Mouse (Mus musculus) limb, embryonic 15.5 days (tissue): ENCODE measurements around the gene Clcnkb. TPM values are rescaled to one million over a fixed set of nuclear protein-coding genes. Genes with fewer than 3 reads are reported as not detected.
A peak's percentile ranks its signal among the peaks of the same experiment; 100 is the strongest.

Source experiments
- ATAC-seq: fragments of 200-750 bp; cut with Nextera tagmentation; 2 replicates; pipeline ENCODE4 v1.8.0; 2017; ENCODE audit warnings: low read depth, moderate TSS enrichment; ENCODE audit not compliant: insufficient number of reproducible peaks, low FRiP score, low TSS enrichment
- H3K27ac ChIP-seq: fragments of 300-500 bp; sonication (generic); 2 replicates; pipeline ENCODE4 v1.5.1; 2015; ENCODE audit warnings: moderate library complexity, mild to moderate bottlenecking, inconsistent platforms
- H3K27me3 ChIP-seq: fragments of 300-500 bp; sonication (generic); 2 replicates; pipeline ENCODE4 v1.6.1; 2015; ENCODE audit warnings: inconsistent platforms
- H3K36me3 ChIP-seq: fragments of 300-500 bp; sonication (generic); 2 replicates; pipeline ENCODE4 v1.6.1; 2015; ENCODE audit warnings: inconsistent platforms
- H3K4me1 ChIP-seq: fragments of 300-500 bp; sonication (generic); 2 replicates; pipeline ENCODE4 v1.6.1; 2015; ENCODE audit warnings: inconsistent platforms
- H3K4me2 ChIP-seq: fragments of 300-500 bp; sonication (generic); 2 replicates; pipeline ENCODE4 v1.6.1; 2015; ENCODE audit warnings: mild to moderate bottlenecking, inconsistent platforms
- H3K4me3 ChIP-seq: fragments of 300-500 bp; sonication (generic); 2 replicates; pipeline ENCODE4 v1.5.1; 2015; ENCODE audit warnings: mild to moderate bottlenecking, inconsistent platforms
- H3K9ac ChIP-seq: fragments of 300-500 bp; sonication (generic); 2 replicates; pipeline ENCODE4 v1.6.1; 2015; ENCODE audit warnings: inconsistent platforms
- H3K9me3 ChIP-seq: fragments of 300-500 bp; sonication (generic); 2 replicates; pipeline ENCODE4 v1.6.1; 2016; ENCODE audit warnings: inconsistent platforms
- WGBS: fragments of 180-500 bp; shearing (Covaris S2); methylation state at CpG from one replicate; pipeline ENCODE4 v1.1.7; 2015; 5-methylcytosine and 5-hydroxymethylcytosine counted together
- polyA plus RNA-seq: library from polyadenylated mRNA; unstranded; fragments of >200 nt; fragmentation: Nextera tagmentation; extraction: Ambion mirVana; gene quantifications from 2 replicates; pipeline ENCODE4 v1.2.1, GENCODE M21; 2015

The Clcnkb gene
- polyA plus RNA-seq, 1 experiment from 2014 or later, result not detected

DNA sequence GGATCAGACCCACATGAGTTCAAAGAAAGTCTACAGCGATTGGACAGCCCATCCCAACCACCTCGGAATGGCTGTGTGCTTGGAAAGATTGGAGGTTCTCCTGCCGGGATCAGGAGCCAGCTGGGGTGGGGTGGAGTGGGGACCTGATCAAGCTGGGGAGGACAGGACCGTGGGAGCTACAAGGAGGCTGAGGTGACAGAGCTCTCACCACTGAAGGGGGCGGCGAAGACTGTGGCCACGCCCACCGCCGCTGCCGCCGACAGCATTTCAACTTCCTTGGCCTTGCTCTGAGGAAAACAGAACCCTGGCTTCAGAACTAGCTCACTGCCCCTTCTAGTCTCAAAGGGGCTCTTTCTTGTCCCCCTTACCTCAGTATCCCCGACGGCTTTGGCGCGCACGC is 21.1 kb downstream of the Clcnkb start:
- Histone ChIP-seq H3K9ac (no peak overlapping the region), H3K9me3 (no peaks in the 10 kb centered on the region), H3K36me3 (no peaks in the 10 kb centered on the region), H3K27me3 (no peaks in the 10 kb centered on the region; the same call in 1 of the 2 replicates), H3K4me1 (peaks cover 13% of the 10 kb centered on the region; the same call in 1 of the 2 replicates), H3K27ac (no peak overlapping the region), H3K4me3 (no peak overlapping the region), H3K4me2 (peak overlapping the region; percentile 22; the same call in 1 of the 2 replicates)
- no peak for ATAC-seq
- WGBS, result 15% methylated on average over 16 of the region's 16 CpGs

DNA sequence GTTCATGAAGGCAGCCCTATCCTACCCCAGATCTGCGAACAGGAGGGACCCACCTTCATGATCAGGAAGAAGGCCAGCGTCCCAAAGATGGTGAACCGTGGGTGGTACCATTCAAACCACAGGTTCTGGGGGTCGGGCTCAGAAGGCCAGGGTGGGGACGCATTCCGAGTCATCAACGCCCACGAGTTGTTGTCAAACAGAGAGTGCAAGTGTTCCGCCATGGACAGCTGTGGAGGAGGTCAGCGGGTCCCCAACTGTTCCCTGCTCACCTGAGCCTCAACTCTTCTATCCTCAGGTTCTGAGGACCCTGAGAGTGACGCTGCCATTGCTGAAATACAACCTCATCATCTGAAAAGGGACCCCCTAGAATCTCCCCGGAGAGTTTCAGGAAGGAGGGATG is 24.5 kb downstream of the Clcnkb start:
- Histone ChIP-seq H3K9me3 (no peaks in the 10 kb centered on the region), H3K36me3 (no peaks in the 10 kb centered on the region), H3K27me3 (no peaks in the 10 kb centered on the region; the same call in 1 of the 2 replicates), H3K27ac (no peak overlapping the region), H3K4me2 (no peak overlapping the region), H3K4me3 (no peak overlapping the region), H3K9ac (no peak overlapping the region), H3K4me1 (0 out of 2 replicates have a peak, but pooled peaks cover 4% of the 10 kb centered on the region)
- 75% methylated on average over 12 of the region's 12 CpGs for WGBS
- no peak for ATAC-seq

DNA sequence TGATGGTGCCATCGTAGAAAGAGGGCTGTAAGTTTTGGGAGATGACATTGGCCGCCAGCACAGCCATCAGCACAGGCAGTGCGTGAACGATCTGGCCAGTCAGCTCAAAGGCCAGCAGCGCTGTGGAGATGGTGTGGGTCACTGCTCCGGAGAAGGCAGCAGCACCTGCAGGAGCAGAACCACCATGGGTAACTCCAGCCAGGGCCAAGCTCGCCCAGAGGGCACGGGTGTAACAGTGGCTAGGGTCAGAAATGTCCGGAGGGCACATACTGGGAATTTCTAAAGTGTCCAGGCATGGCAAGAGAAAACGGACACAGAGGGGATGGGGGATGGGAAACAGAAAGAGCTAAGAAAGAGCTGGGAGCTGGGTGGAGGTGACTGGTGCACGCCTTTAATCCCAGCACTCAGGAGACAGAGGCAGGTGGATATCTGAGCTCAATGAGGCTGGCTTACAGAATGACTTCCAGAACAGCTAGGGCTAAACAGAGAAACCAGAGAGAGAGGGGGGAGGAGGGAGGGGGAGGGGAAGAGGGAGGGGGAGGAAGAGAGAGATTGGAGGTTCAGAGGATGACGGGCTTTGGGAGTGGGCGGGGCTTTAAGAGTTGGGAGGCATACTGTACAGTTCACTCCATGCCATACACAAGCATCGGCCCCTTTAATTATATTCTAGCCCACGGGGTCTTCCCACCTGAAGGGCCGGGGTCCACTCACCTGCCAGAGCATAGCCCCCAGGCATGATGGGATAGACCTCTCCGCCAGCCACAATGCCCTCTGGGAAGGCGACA is 26.3 kb downstream of the Clcnkb start:
- Histone ChIP-seq H3K36me3 (no peaks in the 10 kb centered on the region), H3K9me3 (no peaks in the 10 kb centered on the region), H3K4me2 (no peak overlapping the region), H3K27ac (no peak overlapping the region), H3K4me3 (no peak overlapping the region), H3K9ac (no peak overlapping the region), H3K4me1 (peaks cover 4% of the 10 kb centered on the region; the same call in 1 of the 2 replicates), H3K27me3 (peaks cover 3% of the 10 kb centered on the region)
- 64% methylated on average over 18 of the region's 18 CpGs for WGBS
- no peak for ATAC-seq

DNA sequence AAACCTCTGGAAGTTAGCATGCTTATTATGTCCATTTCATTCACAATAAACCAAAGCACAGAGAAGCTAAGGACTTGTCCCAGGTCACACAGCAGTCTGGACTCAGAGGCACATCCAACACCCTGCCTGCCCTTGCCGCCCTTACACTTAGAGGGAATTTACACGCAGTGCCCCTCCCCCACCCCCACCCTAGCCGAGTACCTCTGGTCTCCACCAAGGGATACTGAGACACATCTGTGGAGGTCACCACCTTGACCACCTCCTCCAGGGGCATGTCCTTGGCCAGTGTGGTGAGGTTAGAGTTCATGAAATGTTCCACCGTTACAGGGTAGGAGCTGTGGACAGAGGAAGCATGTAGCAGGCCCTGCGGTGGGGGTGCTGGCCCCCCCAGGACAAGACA is 27.9 kb downstream of the Clcnkb start:
- no peak overlapping the region for H3K4me2 ChIP-seq
- H3K9ac ChIP-seq, result no peak overlapping the region
- H3K9me3 ChIP-seq, result no peaks in the 10 kb centered on the region
- no peak overlapping the region for H3K4me3 ChIP-seq
- no peak for ATAC-seq
- peaks cover 20% of the 10 kb centered on the region for H3K27me3 ChIP-seq
- no peak overlapping the region for H3K27ac ChIP-seq
- no peaks in the 10 kb centered on the region for H3K36me3 ChIP-seq
- peaks cover 5% of the 10 kb centered on the region for H3K4me1 ChIP-seq
- 65% methylated on average over 5 of the region's 5 CpGs for WGBS

DNA sequence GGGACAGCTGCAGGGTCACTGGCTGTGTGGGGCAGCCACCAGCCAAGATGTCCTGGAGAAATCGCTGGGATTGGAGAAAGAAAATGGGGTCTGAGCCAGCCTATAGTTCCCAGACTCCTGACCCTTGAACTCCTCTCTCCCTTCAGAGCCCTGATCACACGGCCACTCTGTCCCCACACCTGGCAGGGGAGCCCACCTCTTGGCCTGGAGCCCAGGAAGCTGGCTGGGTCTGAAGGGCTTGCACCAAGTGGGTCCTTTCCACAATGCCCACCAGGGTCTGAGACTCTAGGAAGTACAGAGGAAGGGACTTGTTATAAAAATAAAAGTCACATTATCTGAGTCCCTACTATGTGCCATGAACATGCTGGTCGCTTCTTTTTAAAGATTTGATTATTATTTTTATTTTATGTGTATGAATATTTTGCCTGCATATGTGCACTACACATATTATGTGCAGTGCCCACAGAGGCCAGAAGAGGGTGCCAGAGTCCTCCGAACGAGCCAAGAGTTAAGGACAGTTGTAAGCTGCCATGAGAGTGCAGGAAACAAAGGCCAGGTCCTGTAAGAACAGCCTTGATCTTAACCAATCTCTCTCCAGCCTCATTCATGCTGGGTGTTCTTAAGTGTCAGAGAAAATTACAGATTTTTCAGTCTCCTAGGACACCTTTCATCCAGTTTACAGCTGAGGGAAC is 28.6 kb downstream of the Clcnkb start:
- 18% methylated on average over 5 of the region's 5 CpGs for WGBS
- Histone ChIP-seq H3K4me2 (no peak overlapping the region), H3K4me1 (peaks cover 11% of the 10 kb centered on the region), H3K9ac (no peak overlapping the region), H3K9me3 (no peaks in the 10 kb centered on the region), H3K4me3 (no peak overlapping the region), H3K27ac (no peak overlapping the region), H3K36me3 (no peaks in the 10 kb centered on the region), H3K27me3 (peaks cover 27% of the 10 kb centered on the region)
- no peak for ATAC-seq

DNA sequence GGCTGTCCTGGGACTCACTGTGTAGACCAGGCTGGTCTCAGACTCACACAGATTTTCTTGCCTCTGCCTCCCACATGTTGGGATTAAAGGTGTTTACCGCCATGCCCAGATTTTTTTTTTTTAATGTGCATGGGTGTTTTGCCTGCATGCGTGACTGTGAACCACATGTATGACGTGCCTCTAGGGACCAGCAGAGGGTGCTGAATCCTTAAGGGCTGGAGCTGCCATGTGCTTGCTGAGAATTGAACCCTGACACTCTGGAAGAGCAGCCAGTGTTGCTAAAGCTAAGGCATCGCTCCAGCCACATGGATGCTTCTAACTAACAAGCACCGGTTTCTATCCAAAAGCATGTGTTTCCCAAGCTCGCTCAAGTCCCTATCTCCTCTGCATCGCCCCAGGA is 29.7 kb downstream of the Clcnkb start:
- H3K4me2 ChIP-seq, result no peak overlapping the region
- no peak overlapping the region for H3K9ac ChIP-seq
- H3K4me1 ChIP-seq, result peaks cover 16% of the 10 kb centered on the region
- WGBS, result 68% methylated on average over 7 of the region's 7 CpGs
- no peak overlapping the region for H3K27ac ChIP-seq
- peaks cover 37% of the 10 kb centered on the region for H3K27me3 ChIP-seq
- no peaks in the 10 kb centered on the region for H3K36me3 ChIP-seq
- ATAC-seq, result no peak
- H3K9me3 ChIP-seq, result no peaks in the 10 kb centered on the region
- no peak overlapping the region for H3K4me3 ChIP-seq

DNA sequence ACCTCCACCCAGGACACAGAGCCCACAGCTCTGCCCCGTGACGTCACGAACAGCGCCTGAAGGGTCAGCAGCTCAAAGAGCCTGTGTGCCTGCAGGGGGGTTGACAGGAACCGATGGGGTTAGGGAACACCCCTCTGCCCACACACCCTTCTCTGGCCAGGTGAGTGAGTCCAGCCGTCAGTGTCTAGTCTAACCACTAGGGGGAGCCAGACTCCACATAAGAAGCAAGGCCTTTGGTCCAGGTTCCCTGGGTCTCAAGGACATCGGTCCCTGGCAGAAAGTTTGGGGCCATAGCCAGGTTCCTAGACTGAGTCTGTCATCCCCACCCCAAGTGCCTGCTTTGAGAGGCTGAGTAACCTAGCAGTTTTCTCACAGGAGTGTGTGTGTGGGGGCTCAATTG is 30.5 kb downstream of the Clcnkb start:
- 0% methylated on average over 7 of the region's 7 CpGs for WGBS
- H3K4me2 ChIP-seq, result no peak overlapping the region
- H3K4me1 ChIP-seq, result peaks cover 16% of the 10 kb centered on the region
- no peaks in the 10 kb centered on the region for H3K9me3 ChIP-seq
- no peak for ATAC-seq
- H3K27ac ChIP-seq, result no peak overlapping the region
- H3K4me3 ChIP-seq, result no peak overlapping the region
- no peaks in the 10 kb centered on the region for H3K36me3 ChIP-seq
- H3K27me3 ChIP-seq, result peaks cover 46% of the 10 kb centered on the region
- no peak overlapping the region for H3K9ac ChIP-seq

DNA sequence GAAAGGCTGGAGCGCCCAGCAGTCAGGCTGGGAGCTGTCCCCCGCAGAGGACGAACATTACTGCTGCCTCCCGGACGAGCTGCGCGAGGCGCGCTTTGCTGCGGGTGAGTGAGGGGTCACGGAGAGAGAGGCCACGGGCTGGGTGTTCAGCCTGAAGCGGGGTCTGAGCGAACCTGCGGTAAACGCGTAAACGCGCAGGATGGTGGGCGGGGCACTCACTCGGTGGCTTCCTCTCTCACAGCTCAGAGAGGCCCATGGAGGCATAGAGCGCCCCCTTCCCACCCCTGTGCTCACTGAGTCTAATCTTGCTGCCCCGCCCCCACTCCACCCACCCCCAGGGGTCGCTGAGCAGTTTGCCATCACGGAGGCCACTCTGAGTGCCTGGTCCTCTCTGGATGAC is 33.4 kb downstream of the Clcnkb start:
- Histone ChIP-seq H3K9ac (0 out of 2 replicates have a peak overlapping the region, but pooled peaks have one; percentile 28), H3K4me2 (peak overlapping the region; percentile 71), H3K27ac (no peak overlapping the region), H3K9me3 (no peaks in the 10 kb centered on the region), H3K4me1 (peaks cover 16% of the 10 kb centered on the region), H3K27me3 (peaks cover 47% of the 10 kb centered on the region), H3K36me3 (no peaks in the 10 kb centered on the region), H3K4me3 (peak overlapping the region; percentile 37)
- 1% methylated on average over 24 of the region's 25 CpGs for WGBS
- ATAC-seq, result 0 out of 2 replicates have a peak, but pooled peaks have one; percentile 11

DNA sequence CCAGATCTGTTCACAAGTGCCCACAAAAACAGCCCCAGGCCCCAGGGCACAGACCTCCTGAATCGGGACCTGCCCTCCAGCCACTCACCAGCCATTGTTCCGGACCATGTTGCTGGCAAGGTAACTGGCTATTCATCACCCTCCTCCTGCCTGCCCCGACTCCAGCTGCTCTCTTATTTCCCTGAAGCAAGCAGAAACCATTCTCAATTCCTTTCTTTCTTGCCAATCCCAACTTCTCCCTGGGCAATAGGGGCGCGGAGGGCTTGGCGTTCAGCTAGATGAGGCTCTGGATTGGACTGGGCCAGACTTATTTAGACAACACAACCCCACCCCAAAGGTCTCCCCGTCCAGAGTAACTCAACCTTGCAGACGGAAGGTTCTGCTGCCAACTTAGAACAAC is 36.1 kb downstream of the Clcnkb start:
- 60% methylated on average over 8 of the region's 8 CpGs for WGBS
- no peak overlapping the region for H3K4me2 ChIP-seq
- no peaks in the 10 kb centered on the region for H3K36me3 ChIP-seq
- H3K4me3 ChIP-seq, result no peak overlapping the region
- H3K9ac ChIP-seq, result no peak overlapping the region
- no peak overlapping the region for H3K27ac ChIP-seq
- H3K9me3 ChIP-seq, result no peaks in the 10 kb centered on the region
- peaks cover 13% of the 10 kb centered on the region for H3K4me1 ChIP-seq
- no peak for ATAC-seq
- peaks cover 45% of the 10 kb centered on the region for H3K27me3 ChIP-seq

DNA sequence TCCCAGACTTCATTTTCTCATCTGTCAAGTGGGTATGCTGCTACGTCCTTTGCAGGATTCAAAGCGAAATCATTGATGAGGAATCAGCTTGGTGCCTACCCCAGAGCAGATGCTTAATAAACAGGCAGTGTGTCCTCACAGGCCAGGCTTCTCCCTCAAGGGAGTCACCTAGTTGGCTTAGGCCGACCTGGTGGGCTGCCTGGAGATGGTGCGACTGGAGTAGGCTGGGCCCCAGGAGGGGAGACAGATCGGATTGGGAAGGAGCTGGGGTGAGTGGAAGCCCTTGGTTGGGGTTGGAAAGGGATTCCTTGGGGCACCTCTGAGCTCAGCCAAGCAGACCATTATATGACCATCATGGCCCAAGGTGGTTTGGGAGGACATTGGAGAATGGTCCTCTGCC is 43.4 kb downstream of the Clcnkb start:
- no peak overlapping the region for H3K9ac ChIP-seq
- no peaks in the 10 kb centered on the region for H3K9me3 ChIP-seq
- peaks cover 12% of the 10 kb centered on the region for H3K4me1 ChIP-seq
- 88% methylated on average over 5 of the region's 5 CpGs for WGBS
- no peak overlapping the region for H3K4me3 ChIP-seq
- no peak overlapping the region for H3K4me2 ChIP-seq
- no peaks in the 10 kb centered on the region for H3K36me3 ChIP-seq
- no peak for ATAC-seq
- H3K27ac ChIP-seq, result no peak overlapping the region
- peaks cover 19% of the 10 kb centered on the region for H3K27me3 ChIP-seq

DNA sequence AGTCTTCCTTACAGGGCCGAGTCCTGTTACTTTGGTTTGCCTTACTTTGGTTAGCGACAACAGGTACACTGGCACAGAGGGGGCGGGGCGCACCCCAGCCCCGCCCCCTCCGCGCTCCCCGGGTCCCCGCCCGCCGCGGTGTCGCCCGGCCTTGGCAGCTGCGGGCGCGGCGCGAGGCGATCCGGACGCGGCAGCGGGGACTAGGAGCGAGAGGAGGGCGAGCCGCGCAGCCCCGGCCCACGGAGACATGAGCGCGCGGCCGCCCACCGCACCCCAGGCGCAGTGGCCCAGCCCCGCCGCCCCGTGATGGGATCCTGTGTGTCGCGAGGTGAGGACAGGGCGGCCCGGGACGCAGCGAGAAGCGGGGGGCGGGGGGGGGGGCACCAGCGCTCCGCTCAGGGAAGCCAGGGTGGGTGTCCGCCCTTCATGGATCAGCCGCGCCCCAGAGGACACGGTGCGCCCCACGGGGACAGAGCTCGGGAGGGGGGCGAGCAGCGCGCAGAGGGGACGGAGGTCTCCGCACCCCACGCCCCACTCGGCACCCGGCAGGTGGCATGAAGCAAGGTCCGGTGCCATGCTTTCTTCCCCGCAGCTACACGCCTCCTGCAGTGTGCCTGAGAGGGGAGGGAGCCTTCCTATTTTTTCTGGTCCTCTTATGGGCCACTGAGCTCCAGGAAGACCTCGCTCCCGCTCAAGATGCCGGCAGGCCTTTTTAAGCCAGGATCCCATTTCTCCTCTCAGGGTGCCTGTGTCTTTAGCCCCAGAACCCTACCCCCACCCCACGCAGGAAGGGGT is 47.6 kb downstream of the Clcnkb start, which contains the start of gene Fam131c:
Gene Fam131c (plus strand): TSS at position 224 of the 795 bp plus-strand sequence.
- WGBS, result under 1% methylated on average over 60 of the region's 71 CpGs
- H3K4me3 ChIP-seq, result peak within 1 kb of the TSS; percentile 51
- no peak for ATAC-seq
- peaks cover 12% of the 10 kb centered on the region for H3K4me1 ChIP-seq
- H3K27ac ChIP-seq, result no peak within 1 kb of the TSS
- no peaks in the 10 kb centered on the region for H3K9me3 ChIP-seq
- peaks cover 53% of the 10 kb centered on the region for H3K27me3 ChIP-seq
- H3K9ac ChIP-seq, result peak within 1 kb of the TSS; percentile 31; the same call in 1 of the 2 replicates
- H3K36me3 ChIP-seq, result no peaks in the 10 kb centered on the region
- peak within 1 kb of the TSS; percentile 98 for H3K4me2 ChIP-seq
